Mouse (Mus musculus): ENCODE measurements around the gene Lrrc8c.

The Lrrc8c gene

GRCm38 (mm10) chr5:105557777-105558240 is 38.6 kb downstream of the Lrrc8c start:
- DNase-seq = no peak

- DNase-seq = no peak
These were observed 39.3 kb downstream of the Lrrc8c start for GRCm38 (mm10) chr5:105558517-105558916.

- DNase-seq = peak; percentile 18
These were observed 42.7 kb downstream of the Lrrc8c start for GRCm38 (mm10) chr5:105561926-105562325.

- no peak for DNase-seq
These were observed 45.6 kb downstream of the Lrrc8c start for GRCm38 (mm10) chr5:105564761-105565160.

GRCm38 (mm10) chr5:105565824-105566223 is 46.6 kb downstream of the Lrrc8c start:
- DNase-seq = no peak

- DNase-seq = peak; percentile 24
These were observed 47.7 kb downstream of the Lrrc8c start for GRCm38 (mm10) chr5:105566852-105567412.

- DNase-seq = no peak
These were observed 49.0 kb downstream of the Lrrc8c start for GRCm38 (mm10) chr5:105568043-105568747.

- DNase-seq = no peak
These were observed 50.0 kb downstream of the Lrrc8c start for GRCm38 (mm10) chr5:105569168-105569567.

- DNase-seq = no peak
These were observed 53.0 kb downstream of the Lrrc8c start for GRCm38 (mm10) chr5:105572160-105572692.

GRCm38 (mm10) chr5:105572876-105573275 is 53.7 kb downstream of the Lrrc8c start:
- DNase-seq = no peak

GRCm38 (mm10) chr5:105574835-105575234 is 55.6 kb downstream of the Lrrc8c start:
- no peak for DNase-seq

- no peak for DNase-seq
These were observed 56.7 kb downstream of the Lrrc8c start for GRCm38 (mm10) chr5:105575839-105576238.

GRCm38 (mm10) chr5:105580909-105581308 is 61.7 kb downstream of the Lrrc8c start:
- no peak for DNase-seq

GRCm38 (mm10) chr5:105585929-105586328 is 66.7 kb downstream of the Lrrc8c start:
- DNase-seq = no peak

- peak; percentile 54 for DNase-seq
These were observed 67.5 kb downstream of the Lrrc8c start for GRCm38 (mm10) chr5:105586655-105587054.

GRCm38 (mm10) chr5:105587471-105587870 is 68.3 kb downstream of the Lrrc8c start:
- DNase-seq = no peak

GRCm38 (mm10) chr5:105588683-105589082 is 69.5 kb downstream of the Lrrc8c start:
- DNase-seq = no peak

- DNase-seq = no peak
These were observed 69.9 kb downstream of the Lrrc8c start for GRCm38 (mm10) chr5:105589119-105589518.

GRCm38 (mm10) chr5:105592396-105592795 is 73.2 kb downstream of the Lrrc8c start:
- DNase-seq = no peak

- DNase-seq = no peak
These were observed 74.4 kb downstream of the Lrrc8c start for GRCm38 (mm10) chr5:105593630-105594029.

GRCm38 (mm10) chr5:105598866-105599265 is 79.7 kb downstream of the Lrrc8c start:
- DNase-seq = peak; percentile 60

GRCm38 (mm10) chr5:105599315-105599714 is 80.1 kb downstream of the Lrrc8c start:
- no peak for DNase-seq

GRCm38 (mm10) chr5:105600998-105601397 is 81.8 kb downstream of the Lrrc8c start:
- no peak for DNase-seq

GRCm38 (mm10) chr5:105602585-105602984 is 83.4 kb downstream of the Lrrc8c start:
- no peak for DNase-seq
